ENCODE assay signal across 30 mouse cellular contexts in genomic region chr5:131928696-131929095, GRCm38 (mm10).
A peak's percentile ranks its signal among the peaks of the same experiment; 100 is the strongest.
DNase-seq lines count a peak whose midpoint lies in the region; ATAC-seq lines count a peak whose summit lies in the region.
"Had no signal": no experiment of that assay in that cellular context is flagged by ENCODE, and none has a peak within 500 bp of the region (broad histone marks: within the 10 kb centered on the region; RNA-seq: fewer than 3 reads in every experiment).

No protein-coding gene starts in this region.

- H3K27ac ChIP-seq in midbrain, embryonic 13.5 days, result 0 out of 2 replicates have a peak overlapping the region, but pooled peaks have one; percentile 19
- H3K27ac ChIP-seq in midbrain, embryonic 11.5 days (ENCODE audit: low read depth, low read length), result no peak overlapping the region
- no peak overlapping the region for H3K27ac ChIP-seq in embryonic facial prominence, embryonic 11.5 days (replicated peaks; ENCODE audit: low read depth, low read length)
- no peak overlapping the region for H3K27ac ChIP-seq in heart, embryonic 12.5 days (ENCODE audit: poor library complexity, severe bottlenecking)
- H3K27ac ChIP-seq: embryonic facial prominence, embryonic 13.5 days; forebrain, embryonic 10.5 days; forebrain, embryonic 13.5 days; heart, adult 2 months; heart, embryonic 15.5 days; hindbrain, embryonic 10.5 days; hindbrain, embryonic 15.5 days had no signal

- no peak overlapping the region for H3K4me3 ChIP-seq in midbrain, embryonic 13.5 days (replicated peaks)
- no peak overlapping the region for H3K4me3 ChIP-seq in midbrain, embryonic 11.5 days (ENCODE audit: low read depth, low read length)
- H3K4me3 ChIP-seq in embryonic facial prominence, embryonic 11.5 days (ENCODE audit: low read depth, low read length), result no peak overlapping the region
- H3K4me3 ChIP-seq in heart, embryonic 12.5 days, result no peak overlapping the region
- H3K4me3 ChIP-seq: embryonic facial prominence, embryonic 13.5 days; forebrain, embryonic 10.5 days; forebrain, embryonic 13.5 days; heart, adult 2 months; heart, embryonic 15.5 days; hindbrain, embryonic 10.5 days; hindbrain, embryonic 15.5 days had no signal

- WGBS in midbrain, embryonic 13.5 days, result 59% methylated on average over 7 of the region's 7 CpGs
- 80% methylated on average over 7 of the region's 7 CpGs for WGBS in midbrain, embryonic 11.5 days
- 55% methylated on average over 7 of the region's 7 CpGs for WGBS in embryonic facial prominence, embryonic 11.5 days
- WGBS in heart, embryonic 12.5 days, result 54% methylated on average over 7 of the region's 7 CpGs

- H3K27me3 ChIP-seq in midbrain, embryonic 13.5 days, result no peaks in the 10 kb centered on the region
- H3K27me3 ChIP-seq in midbrain, embryonic 11.5 days (ENCODE audit: control insufficient read depth, insufficient read depth, low read length), result no peaks in the 10 kb centered on the region
- no peaks in the 10 kb centered on the region for H3K27me3 ChIP-seq in embryonic facial prominence, embryonic 11.5 days (ENCODE audit: control insufficient read depth, insufficient read depth, low read length)
- H3K27me3 ChIP-seq in heart, embryonic 12.5 days (replicated peaks), result no peaks in the 10 kb centered on the region
- H3K27me3 ChIP-seq: embryonic facial prominence, embryonic 13.5 days; forebrain, embryonic 13.5 days; heart, embryonic 15.5 days; hindbrain, embryonic 15.5 days had no signal

- no peak for ATAC-seq in midbrain, embryonic 13.5 days
- no peak for ATAC-seq in midbrain, embryonic 11.5 days (ENCODE audit: low FRiP score)
- no peak for ATAC-seq in embryonic facial prominence, embryonic 11.5 days (replicated peaks; ENCODE audit: insufficient number of reproducible peaks, low FRiP score, low TSS enrichment, low read depth)
- ATAC-seq in heart, embryonic 12.5 days (ENCODE audit: insufficient number of reproducible peaks, low FRiP score), result no peak
- ATAC-seq: activated CD4-positive, CD25-positive, alpha-beta regulatory T cell, adult 4 months; forebrain, embryonic 13.5 days; forebrain, embryonic 16.5 days; inflammation-experienced regulatory T-cells, adult 6 months; intestine, embryonic 16.5 days had no signal

- H3K9ac ChIP-seq in midbrain, embryonic 13.5 days (replicated peaks), result no peak overlapping the region
- no peak overlapping the region for H3K9ac ChIP-seq in midbrain, embryonic 11.5 days (ENCODE audit: low read length)
- no peak overlapping the region for H3K9ac ChIP-seq in embryonic facial prominence, embryonic 11.5 days (replicated peaks; ENCODE audit: low read length)
- H3K9ac ChIP-seq in heart, embryonic 12.5 days, result no peak overlapping the region
- H3K9ac ChIP-seq: embryonic facial prominence, embryonic 13.5 days; forebrain, embryonic 13.5 days; heart, embryonic 15.5 days; hindbrain, embryonic 15.5 days had no signal

- H3K4me1 ChIP-seq in midbrain, embryonic 13.5 days (replicated peaks), result peaks cover 15% of the 10 kb centered on the region; the same call in 1 of the 2 replicates
- H3K4me1 ChIP-seq in midbrain, embryonic 11.5 days (ENCODE audit: control insufficient read depth, insufficient read depth, low read length), result no peaks in the 10 kb centered on the region
- H3K4me1 ChIP-seq in embryonic facial prominence, embryonic 11.5 days (ENCODE audit: control insufficient read depth, insufficient read depth, low read length), result no peaks in the 10 kb centered on the region
- H3K4me1 ChIP-seq in heart, embryonic 12.5 days (replicated peaks), result peaks cover 32% of the 10 kb centered on the region
- H3K4me1 ChIP-seq: forebrain, embryonic 13.5 days had no signal

- no peaks in the 10 kb centered on the region for H3K9me3 ChIP-seq in midbrain, embryonic 13.5 days
- H3K9me3 ChIP-seq in midbrain, embryonic 11.5 days (ENCODE audit: control insufficient read depth, low read length), result no peaks in the 10 kb centered on the region
- no peaks in the 10 kb centered on the region for H3K9me3 ChIP-seq in embryonic facial prominence, embryonic 11.5 days (replicated peaks; ENCODE audit: control insufficient read depth, low read length)
- H3K9me3 ChIP-seq in heart, embryonic 12.5 days (replicated peaks), result no peaks in the 10 kb centered on the region
- H3K9me3 ChIP-seq: embryonic facial prominence, embryonic 13.5 days; forebrain, embryonic 10.5 days; forebrain, embryonic 13.5 days; heart, embryonic 15.5 days; hindbrain, embryonic 10.5 days; hindbrain, embryonic 15.5 days had no signal

- DNase-seq in embryo, embryonic 10 days (ENCODE audit: low spot score), result peak; percentile 27
- DNase-seq in embryo, embryonic 10.5 days (ENCODE audit: low spot score), result no peak
- no peak for DNase-seq in midbrain, embryonic 11.5 days (ENCODE audit: low spot score, missing footprints)
- peak; percentile 61 for DNase-seq in embryonic facial prominence, embryonic 11.5 days (ENCODE audit: low spot score)
- DNase-seq in retina, postnatal 1 day, result peak; percentile 74
- DNase-seq in left cerebral cortex, adult 8-10 months (ENCODE audit: low spot score in 2 of 2), result no peak
- DNase-seq: adrenal gland, adult 8-10 months; adrenal gland, postnatal 36 days; cerebellum, adult 11 months; cerebellum, adult 2 months; cerebellum, adult 9-11 months; cerebellum, postnatal 25 days; gastrocnemius, postnatal 10 days; gastrocnemius, postnatal 36 days; heart, adult 2 months; heart, postnatal 10 days; heart, postnatal 36 days had no signal

- H3K4me2 ChIP-seq in midbrain, embryonic 13.5 days (replicated peaks), result no peak overlapping the region
- H3K4me2 ChIP-seq in midbrain, embryonic 11.5 days, result no peak overlapping the region
- H3K4me2 ChIP-seq in embryonic facial prominence, embryonic 11.5 days (ENCODE audit: low read depth, low read length), result no peak overlapping the region
- no peak overlapping the region for H3K4me2 ChIP-seq in heart, embryonic 12.5 days
- H3K4me2 ChIP-seq: embryonic facial prominence, embryonic 13.5 days; forebrain, embryonic 13.5 days; heart, embryonic 11.5 days; heart, embryonic 15.5 days; hindbrain, embryonic 15.5 days had no signal

- H3K36me3 ChIP-seq in midbrain, embryonic 13.5 days, result no peaks in the 10 kb centered on the region
- H3K36me3 ChIP-seq in midbrain, embryonic 11.5 days (ENCODE audit: control insufficient read depth, insufficient read depth, low read length), result no peaks in the 10 kb centered on the region
- no peaks in the 10 kb centered on the region for H3K36me3 ChIP-seq in embryonic facial prominence, embryonic 11.5 days (replicated peaks; ENCODE audit: control insufficient read depth, insufficient read depth, low read depth, low read length)
- H3K36me3 ChIP-seq in heart, embryonic 12.5 days, result no peaks in the 10 kb centered on the region
- H3K36me3 ChIP-seq: embryonic facial prominence, embryonic 13.5 days; forebrain, embryonic 10.5 days; heart, embryonic 15.5 days; hindbrain, embryonic 10.5 days; hindbrain, embryonic 15.5 days had no signal

Comparison
In these comparisons a context has a peak if more than half of its experiments do, and no peak if none do; other contexts are left out.
1. DNase-seq: peak in embryo, embryonic 10 days (single experiment), embryonic facial prominence, embryonic 11.5 days (single experiment) and retina, postnatal 1 day (single experiment); none in embryo, embryonic 10.5 days (single experiment), midbrain, embryonic 11.5 days (single experiment) and left cerebral cortex, adult 8-10 months (0 of 2).